Mouse (Mus musculus) cerebellum, adult 2 months (tissue): ENCODE measurements around the gene Faim.

Experiments
- CTCF ChIP-seq: fragments of 200-500 bp; IDR thresholded peaks from 2 replicates; pipeline ENCODE4 v1.5.1; 2011; ENCODE audit warnings: low read depth, mild to moderate bottlenecking, control low read depth, low read length, moderate library complexity, borderline replicate concordance; ENCODE audit not compliant: insufficient read depth
- POLR2A ChIP-seq: fragments of 200-500 bp; IDR thresholded peaks from 2 replicates; pipeline ENCODE4 v1.6.1; 2011; ENCODE audit warnings: low read length, control low read depth, borderline replicate concordance; ENCODE audit not compliant: insufficient read depth

DNA sequence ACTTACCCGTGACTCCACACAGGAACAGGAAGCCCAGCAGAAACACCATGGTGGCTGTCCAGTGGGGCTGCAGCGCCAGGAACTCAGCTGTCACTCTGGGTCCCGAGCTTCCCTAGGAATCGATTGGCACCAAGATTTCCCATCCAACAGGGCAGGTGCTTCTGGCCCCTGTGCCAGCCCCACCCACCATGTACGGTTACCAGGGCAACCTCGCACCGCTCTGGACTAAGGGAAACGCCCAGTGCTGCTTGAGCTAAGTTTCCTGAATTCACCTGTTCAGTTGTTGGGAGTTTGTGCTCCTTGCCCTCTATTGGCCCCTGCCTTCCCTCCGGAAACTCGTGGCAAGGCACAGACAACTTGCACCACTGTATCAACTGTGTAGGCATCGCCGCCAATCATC lies 49.4 kb downstream of the Faim start, which contains the start of gene Gm1123:
- TF ChIP-seq CTCF, result no peak
- no peak for TF ChIP-seq POLR2A
